Mouse (Mus musculus) layer of hippocampus, postnatal 25 days (tissue): ENCODE measurements around the gene Lrrc10. TPM values are rescaled to one million over a fixed set of nuclear protein-coding genes. Genes with fewer than 3 reads are reported as not detected.
"Not testable (repeated sequence)": the region's sequence is repeated elsewhere in the genome, so short reads cannot be mapped to it uniquely, and the experiment has no call there.

ENCODE experiments used
- DNase-seq, 2 experiments: peaks; one replicate each; pipeline ENCODE4 v3.0.0; 2022; ENCODE audit warnings: mixed read lengths in 2 of 2, low spot score in 1 of 2; ENCODE audit errors: extremely low spot score in 1 of 2
- total RNA-seq, 2 experiments: library from RNA; stranded (reverse); gene quantifications; 2 replicates each; pipeline ENCODE4 v1.2.3; 2021

The Lrrc10 gene
- under 1 TPM in 1 of 2 experiments, not detected in 1; 0.33 TPM for total RNA-seq

DNA sequence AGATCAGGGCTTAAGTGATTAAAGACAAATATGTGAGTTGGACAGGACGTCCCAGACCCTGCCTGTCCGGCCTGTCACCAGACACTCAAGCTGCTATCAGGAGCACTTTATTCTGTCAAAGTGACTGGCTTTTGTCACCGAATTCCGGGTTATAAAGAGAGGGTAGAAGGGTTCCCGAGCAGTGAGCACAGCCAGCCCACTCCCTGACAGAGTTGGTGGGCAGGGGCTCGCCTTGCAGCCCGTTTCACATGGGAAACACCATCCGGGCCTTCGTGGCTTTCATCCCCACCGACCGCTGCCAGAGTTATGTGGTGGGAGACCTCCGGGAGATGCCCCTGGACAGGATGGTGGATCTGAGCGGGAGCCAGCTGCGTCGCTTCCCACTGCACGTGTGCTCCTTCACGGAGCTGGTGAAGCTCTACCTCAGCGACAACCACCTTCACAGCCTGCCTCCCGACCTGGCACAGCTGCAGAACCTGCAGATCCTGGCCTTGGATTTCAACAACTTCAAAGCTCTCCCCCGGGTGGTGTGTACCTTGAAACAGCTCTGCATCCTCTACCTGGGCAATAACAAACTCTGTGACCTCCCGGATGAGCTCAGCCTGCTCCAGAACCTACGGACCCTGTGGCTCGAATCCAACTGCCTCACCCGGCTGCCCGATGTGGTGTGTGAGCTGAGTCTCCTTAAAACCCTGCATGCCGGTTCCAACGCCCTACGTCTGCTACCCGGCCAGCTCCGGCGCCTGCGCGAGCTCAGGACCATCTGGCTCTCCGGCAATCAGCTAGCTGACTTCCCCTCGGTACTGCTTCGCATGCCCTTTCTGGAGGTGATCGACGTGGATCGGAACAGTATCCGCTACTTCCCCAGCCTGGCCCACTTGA, at the start of gene Lrrc10:
Gene Lrrc10 (plus strand): TSS at position 167 of the 882 bp plus-strand sequence.
- DNase-seq: peak; percentile 31 to 43

DNA sequence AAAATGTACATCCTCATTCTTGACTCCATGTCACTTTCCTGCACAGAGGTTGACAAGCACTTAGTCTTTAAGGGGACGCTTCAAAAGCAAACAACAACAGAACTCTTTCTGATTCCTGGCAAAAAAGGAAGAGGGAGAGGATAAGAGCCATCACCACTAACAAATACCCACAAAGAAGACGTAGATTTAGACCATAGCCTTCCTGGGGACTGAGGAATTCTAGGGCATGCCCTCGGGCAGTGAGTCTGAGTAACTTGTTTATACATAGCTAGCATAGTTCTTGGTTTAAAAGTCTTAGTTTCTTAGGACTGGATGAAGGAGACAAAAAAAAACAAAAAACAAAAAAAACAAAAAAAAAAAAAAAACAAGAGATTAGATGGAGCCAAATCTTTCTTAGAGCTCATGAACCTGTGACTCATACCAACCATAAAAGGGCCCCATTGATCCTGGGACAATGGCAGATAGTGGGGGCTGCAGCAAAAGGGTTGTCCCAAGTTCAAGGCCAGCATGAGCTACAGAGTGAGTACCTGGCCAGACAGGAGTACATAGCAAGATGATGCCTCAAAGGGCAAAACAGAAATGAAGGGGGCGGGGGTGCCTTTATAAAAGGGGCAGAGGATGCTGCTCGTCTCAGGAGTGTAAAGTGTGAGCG, 49.4 kb upstream of the Lrrc10 start:
- DNase-seq: no peak

DNA sequence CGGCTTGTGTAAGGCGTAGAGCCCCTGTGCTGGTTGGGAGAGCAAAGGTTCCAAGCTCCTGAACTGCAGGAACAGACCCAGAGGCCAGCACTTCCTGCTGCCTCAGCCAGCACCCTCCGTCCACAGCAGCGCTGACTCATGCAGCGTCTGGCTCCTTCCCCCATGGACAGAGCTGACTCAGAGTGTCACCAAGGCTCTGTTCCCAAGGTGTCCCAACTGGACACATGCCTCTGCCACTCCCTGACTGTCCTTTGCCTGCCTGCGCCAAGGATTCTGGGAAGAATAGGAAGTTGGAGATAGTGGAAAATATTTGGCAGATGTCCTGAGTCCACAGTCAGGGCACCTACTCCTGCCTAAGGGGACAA, 48.9 kb upstream of the Lrrc10 start:
- DNase-seq: no peak

DNA sequence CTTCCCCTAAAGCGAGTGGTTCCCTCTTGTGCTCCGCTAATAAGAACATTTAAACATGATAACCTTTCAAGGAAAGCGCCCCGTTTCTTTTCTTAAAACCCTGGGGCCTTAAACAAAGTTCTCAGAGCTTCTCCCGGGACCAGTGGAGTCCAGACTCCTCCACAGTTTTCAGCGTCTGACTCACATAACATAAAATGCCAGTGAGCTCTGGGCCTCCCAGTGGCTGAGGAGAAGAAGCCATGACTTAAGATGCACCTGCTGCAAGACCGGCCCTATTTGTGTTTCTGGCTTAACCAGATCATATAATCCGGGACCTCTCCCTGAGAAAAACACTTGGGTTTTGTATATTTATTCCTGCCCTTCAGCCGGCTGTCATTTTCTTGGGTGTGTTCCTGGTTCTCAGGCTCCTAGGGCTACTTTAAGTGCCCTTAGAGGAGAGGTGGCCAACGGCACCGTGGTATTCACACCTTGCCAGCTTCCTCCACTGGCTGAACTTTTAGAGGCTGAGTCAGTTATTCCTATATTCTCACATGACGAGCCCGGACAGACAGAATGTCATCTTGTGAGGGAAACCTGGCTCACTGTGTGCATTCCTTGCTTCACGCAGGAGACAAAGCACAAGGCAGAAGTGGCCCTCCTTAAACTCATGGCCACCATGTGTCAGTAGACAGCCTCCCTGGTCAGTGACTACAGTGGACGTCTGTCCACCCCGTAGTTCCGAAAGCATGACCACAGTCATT, 46.3 kb upstream of the Lrrc10 start:
- no peak for DNase-seq

DNA sequence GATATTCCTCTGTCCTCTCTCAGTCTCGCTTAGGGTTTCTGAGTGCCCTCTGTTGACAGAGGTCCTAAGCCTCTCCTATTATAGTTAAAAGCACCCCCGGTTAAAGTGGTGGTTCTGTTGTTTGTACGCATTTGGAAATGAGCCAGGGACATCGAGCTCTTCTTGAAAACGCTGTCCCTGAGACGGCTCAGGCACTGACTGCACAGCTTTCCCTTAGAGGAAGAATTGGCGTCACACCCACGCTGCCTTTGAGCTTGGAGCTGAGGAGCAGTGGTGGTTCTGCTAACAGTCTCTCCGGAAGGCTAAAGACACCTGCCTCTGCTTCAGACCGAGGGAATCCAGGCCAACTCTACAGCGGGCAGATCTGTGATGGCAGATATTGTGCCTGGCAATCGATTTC, 44.2 kb upstream of the Lrrc10 start:
- peak in 1 of 2 experiments; percentile 10 for DNase-seq

DNA sequence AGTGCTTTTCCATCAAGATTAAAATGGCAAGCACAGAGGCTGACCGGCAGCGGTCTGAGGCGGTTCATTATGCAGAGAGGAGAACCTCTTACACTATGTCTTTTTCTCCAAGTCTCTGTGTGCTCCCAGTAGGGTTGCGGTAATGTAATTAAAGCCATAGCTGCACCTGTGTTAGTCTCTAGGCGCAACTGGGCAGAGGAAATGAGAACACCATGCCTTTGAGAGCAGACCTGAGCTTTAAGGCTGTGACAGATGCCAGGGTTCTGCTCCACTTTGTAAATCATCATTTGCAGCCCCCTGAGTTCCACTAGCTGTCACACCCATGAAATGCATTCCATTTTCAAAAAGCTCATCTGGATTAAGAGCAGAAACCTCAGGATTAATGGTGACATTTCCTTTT, 40.4 kb upstream of the Lrrc10 start:
- DNase-seq: no peak

DNA sequence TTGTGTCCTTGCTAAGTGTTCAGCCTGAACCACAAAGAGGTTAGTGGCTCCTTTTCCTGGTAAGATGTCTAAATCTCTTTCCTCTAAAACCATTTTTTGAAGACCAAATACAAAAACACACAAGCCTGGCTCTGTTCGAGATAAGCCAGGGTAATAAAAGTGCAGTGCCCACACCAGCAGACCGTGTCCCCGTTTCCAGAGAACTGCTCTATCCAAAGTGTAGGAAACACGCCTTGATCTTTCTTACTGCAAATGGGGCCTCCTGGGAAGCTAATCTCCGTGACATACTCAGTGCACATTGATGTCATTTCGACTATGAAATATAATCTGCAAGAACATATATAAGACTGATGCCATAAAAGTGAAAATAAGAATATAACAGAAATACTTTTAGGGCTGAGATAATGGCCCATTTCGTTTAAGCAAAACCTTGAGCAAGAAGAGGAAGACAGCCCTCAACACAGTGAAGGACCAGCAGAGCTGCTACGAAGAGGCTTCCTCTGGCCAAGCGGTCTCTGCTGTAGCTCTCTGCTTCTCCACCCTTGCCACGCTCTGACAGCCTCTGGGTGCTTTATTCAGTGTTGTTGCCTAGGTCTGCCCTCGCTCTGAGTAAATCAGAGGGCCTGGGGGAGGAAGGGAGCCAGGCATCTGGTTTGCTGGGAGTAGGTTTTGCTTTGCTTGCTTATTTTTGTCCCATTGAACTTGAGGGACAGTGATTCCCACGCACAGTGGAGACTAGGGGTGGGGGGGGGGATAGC, 39.3 kb upstream of the Lrrc10 start:
- no peak for DNase-seq

DNA sequence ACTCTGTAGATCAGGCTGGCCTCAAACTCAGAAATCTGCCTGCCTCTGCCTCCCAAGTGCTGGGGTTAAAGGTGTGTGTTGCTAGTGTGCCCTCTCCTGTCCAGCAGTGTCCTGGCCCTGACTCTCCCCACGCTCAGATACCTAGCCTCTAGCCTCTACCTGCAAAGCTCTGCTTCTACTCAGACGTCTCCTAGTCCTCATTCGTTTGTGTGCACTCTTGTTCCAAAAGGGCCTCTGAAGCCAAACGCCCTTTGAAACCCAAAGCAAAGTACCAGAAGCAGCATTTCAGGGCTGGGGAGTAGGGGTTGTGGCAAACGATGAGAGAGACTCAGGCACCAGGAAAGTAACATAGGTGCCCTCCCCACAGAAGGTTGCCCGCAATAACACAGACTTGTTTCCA, 35.5 kb upstream of the Lrrc10 start:
- DNase-seq: no peak

DNA sequence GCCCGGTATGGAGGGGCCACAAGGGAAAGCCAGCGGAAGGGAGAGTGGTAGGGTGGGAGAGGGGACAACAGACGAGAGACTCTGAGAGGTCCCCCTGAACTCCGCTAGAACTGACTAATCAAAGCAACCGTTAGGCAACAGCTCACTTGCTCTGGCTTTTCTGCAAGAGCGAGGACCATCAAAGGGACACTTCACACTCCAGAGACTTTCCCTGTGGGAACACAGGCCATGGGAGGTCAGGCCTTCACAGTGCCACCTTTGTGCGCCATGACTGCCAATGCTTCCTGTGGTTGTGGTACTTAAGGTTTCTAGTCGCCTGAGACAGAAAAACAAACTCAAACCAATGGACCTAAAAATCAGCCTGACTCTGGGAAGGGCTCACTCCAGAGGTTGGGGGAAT, 34.1 kb upstream of the Lrrc10 start:
- no peak for DNase-seq

DNA sequence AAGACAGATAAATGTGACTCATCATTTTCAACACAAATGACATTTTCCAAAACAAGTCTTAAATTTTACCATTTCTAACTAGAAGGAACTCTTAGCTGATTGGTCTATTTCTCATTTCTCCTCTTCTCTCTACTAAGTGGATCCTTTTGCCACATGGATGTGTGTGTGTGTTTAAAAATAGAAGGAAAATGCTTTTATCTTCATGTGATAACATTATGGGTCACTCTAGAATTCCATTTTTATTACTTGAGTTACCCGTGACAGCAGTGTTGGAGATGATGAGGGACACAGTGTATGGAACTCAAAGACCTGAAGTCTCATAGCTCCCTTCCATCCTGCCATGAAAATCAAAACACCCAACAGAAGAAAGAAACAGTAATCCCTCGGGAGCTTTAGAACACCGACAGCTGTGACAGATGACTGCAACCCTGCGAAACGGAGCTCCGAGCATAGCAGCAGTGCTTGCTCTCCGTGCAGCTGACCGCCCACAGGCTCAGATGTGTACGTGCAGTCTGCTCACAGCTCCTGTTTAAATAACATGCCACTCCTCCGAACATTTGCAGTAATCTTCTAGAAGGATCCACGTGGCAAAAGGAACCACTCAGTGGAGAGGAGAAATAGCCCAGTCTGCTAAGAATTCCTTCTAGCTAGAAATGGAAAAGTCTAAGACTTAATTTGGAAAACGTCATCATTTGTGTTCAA, 31.3 kb upstream of the Lrrc10 start:
- no peak for DNase-seq

DNA sequence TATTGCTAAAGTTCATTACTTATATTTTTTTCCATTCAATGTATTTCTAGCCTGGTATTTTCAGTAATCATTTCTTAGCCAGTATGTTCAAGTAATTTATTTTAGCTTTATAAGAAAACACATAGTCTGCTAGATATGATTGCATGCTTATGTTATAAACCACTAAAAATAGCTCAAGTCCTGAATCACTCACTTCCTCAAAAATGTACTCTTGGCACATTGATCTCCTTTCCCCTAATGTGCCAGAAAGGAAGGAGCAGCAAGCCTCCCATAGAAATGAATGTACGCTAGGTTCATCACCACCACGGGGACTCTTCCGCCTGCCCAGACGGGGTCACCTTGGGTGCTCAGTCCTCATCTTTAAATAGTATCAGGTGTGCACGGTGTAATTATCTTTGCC, 30.6 kb upstream of the Lrrc10 start:
- no peak for DNase-seq

DNA sequence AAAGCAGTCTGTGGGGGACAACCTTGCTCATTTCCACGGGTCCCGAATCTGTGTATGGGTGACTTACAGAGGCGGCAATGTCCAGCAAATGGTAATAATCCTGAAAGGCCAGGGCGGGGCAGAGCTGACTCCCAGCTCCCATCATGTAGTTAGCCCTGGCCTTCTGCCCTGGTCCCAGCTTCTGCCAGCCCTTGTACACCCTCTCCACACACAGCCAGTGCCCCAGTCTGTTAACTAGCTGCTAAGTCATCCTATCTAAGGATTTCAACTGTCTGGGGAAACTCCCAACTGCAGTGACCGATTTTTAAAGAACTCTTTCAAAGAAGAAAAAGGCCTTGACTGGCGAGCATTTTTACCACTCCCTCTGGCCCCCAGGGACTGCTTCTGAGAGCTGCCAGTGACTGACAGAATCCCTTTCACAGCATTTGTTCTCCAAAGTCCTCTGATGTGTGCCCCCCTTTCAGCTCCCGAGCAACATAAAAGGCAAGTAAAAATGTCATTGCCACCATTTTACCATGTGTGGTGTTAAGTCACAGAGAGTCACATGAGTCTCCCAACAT, 26.8 kb upstream of the Lrrc10 start:
- no peak for DNase-seq

DNA sequence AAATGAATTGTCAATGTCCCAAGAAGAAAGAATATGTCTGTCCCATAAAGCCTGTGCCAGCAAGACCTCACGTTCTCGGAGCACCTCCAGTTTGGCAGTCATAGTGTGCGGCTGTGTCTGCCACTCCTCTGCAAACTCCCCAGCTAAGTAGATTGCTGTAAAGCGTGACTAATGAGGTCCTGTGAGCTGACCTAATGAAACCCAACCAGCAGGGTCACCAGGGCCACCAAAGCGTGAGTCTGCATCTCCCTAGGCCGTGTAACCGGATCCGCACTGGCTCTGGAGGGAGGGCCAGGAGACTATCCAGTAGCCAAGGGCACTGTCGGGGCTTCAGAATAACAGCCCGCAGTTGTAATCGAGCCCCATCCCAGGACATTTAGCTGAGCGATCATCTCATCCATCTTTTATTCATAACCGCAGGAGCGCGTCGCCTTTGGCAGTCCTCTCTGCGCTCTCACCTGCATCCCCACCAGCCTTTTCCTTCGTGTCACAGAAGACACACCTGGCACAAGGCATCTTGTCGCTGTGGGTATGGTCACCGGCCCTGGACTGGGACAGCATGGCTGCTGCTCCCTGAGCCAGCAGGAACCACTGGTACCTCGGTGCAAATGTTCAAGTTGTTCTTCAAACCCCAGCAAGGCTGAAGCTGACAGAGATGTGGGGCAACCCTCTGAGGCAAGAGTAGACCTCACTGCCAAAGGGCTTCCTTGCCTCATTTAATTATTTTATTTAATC, 24.0 kb upstream of the Lrrc10 start:
- no peak for DNase-seq

DNA sequence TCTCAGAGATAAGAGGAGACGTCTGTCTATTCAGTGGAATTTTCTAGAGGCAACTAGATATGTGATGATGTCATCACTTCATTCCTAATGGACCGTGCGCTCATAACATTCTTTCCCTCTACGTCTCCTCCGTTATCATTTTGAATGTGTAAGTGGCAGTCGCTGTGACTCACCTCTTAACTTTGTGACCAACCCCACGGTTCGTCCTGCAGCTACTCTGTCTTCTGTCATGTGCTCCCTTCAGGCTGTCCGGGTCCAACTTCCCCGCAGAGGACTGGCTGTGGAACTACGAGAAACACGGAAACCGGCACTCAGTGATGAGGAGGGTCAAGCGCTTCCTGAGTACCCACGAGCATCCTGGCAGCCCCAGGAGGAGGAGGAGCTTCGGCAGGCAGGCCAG, 21.4 kb upstream of the Lrrc10 start:
- DNase-seq: no peak

DNA sequence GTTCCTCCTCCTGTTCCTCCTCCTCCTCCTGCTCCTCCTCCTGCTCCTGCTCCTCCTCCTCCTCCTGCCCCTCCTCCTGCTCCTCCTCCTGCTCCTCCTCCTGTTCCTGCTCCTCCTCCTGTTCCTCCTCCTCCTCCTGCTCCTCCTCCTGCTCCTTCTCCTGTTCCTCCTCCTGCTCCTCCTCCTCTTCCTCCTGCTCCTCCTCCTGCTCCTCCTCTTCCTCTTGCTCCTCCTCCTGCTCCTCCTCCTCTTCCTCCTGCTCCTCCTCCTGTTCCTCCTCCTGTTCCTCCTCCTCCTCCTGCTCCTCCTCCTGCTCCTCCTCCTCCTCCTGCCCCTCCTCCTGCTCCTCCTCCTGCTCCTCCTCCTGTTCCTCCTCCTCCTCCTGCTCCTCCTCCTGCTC, 19.4 kb upstream of the Lrrc10 start:
- not testable (repeated sequence) for DNase-seq

DNA sequence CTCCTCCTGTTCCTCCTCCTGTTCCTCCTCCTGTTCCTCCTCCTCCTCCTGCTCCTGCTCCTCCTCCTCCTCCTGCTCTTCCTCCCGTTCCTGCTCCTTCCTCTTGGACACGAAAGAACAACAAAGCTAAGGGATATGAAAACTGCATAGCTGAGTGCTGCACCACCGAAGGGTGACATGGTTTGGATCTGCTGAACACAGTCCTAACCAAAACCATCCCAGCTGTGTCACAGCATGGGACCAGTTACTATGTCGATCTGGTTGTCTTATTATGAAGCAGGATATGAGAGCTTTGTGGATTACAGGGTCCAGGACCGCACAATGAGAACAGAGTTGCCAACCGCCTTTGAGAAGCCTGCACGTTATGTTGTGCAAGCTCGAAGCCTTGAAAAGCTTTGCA, 19.0 kb upstream of the Lrrc10 start:
- DNase-seq: no peak

DNA sequence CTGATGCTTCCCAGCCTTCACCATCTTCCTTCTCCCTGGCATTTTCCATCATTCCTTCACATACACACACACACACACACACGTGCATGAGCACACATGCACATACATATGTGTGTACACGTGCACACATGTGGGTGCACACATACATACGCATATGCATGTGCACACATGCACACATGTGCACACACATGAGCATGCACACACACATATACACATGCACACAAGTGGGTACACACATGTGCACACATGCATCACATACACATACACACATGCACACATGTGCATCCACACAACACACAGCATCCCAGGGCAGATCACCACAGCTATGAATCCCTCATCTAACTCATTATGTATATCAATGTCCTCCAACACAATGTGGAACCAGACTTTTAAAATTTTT, 14.0 kb upstream of the Lrrc10 start:
- DNase-seq: no peak

DNA sequence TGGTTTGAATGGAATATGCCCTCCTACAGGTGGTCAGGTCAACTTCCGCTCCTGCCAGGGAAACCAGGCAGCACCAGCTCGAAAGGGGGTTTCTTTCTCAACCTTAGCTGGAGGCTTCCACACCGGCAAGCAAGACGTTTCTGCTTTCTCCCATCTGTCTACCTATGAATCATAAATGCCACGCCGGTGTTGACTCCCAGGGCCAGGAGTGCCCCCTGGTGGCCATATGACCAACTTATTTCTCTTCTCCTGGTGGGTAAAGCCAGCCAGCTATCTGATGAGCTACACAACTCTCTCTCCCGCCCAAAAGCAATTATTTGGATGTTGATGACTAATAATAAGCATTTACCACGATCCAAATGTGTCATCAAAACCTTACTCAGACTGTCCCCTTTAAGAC, 11.4 kb upstream of the Lrrc10 start:
- DNase-seq: peak; percentile 46 to 84

DNA sequence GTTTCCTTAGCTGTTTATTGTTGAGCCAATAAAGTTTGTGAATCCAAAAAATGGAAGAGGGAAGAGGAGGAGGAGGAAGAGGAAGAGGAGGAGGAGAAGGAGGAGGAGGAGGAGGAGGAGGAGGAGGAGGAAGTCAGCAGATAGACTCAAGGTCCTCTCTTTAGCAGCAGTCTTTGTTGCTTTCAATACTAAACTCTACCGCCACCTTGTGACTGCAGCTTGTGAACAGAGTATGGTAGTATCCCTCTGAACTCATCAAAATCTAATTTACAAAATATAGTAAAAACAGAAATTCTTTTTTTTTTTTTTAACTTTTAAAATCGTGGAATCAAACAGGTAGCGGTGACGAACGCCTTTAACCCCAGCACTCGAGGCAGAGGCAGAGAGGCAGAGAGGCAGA, 4.8 kb upstream of the Lrrc10 start:
- DNase-seq: peak in 1 of 2 experiments; percentile 44
